In genomic region chr9:89496729-89497398, GRCm38 (mm10) we compare ENCODE assay signal across 12 mouse cellular contexts.
A peak's percentile ranks its signal among the peaks of the same experiment; 100 is the strongest.
DNase-seq lines count a peak whose midpoint lies in the region; ATAC-seq lines count a peak whose summit lies in the region.
"Had no signal": no experiment of that assay in that cellular context is flagged by ENCODE, and none has a peak within 500 bp of the region (broad histone marks: within the 10 kb centered on the region; RNA-seq: fewer than 3 reads in every experiment).

No protein-coding gene starts in this region.

- H3K4me3 ChIP-seq in forebrain, embryonic 15.5 days: no peak overlapping the region
- no peak overlapping the region for H3K4me3 ChIP-seq in limb, embryonic 12.5 days (replicated peaks)
- H3K4me3 ChIP-seq: left cerebral cortex, adult 2 months had no signal

- no peaks in the 10 kb centered on the region for H3K27me3 ChIP-seq in forebrain, embryonic 15.5 days
- H3K27me3 ChIP-seq in limb, embryonic 12.5 days: no peaks in the 10 kb centered on the region

- ATAC-seq in forebrain, embryonic 15.5 days (replicated peaks): peak; percentile 79
- ATAC-seq in limb, embryonic 12.5 days (ENCODE audit: insufficient number of reproducible peaks, insufficient read depth, low FRiP score, low TSS enrichment, low read depth): peak; percentile 77; the same call in 1 of the 2 replicates

- 51% methylated on average over 14 of the region's 14 CpGs for WGBS in forebrain, embryonic 15.5 days
- WGBS in limb, embryonic 12.5 days: 14% methylated on average over 14 of the region's 14 CpGs

- H3K36me3 ChIP-seq in forebrain, embryonic 15.5 days: no peaks in the 10 kb centered on the region
- no peaks in the 10 kb centered on the region for H3K36me3 ChIP-seq in limb, embryonic 12.5 days
- H3K36me3 ChIP-seq: G1E had no signal

- H3K27ac ChIP-seq in forebrain, embryonic 15.5 days (replicated peaks): no peak overlapping the region
- 0 out of 2 replicates have a peak overlapping the region, but pooled peaks have one; percentile 1 for H3K27ac ChIP-seq in limb, embryonic 12.5 days
- H3K27ac ChIP-seq: left cerebral cortex, adult 2 months had no signal

- no peaks in the 10 kb centered on the region for H3K9me3 ChIP-seq in forebrain, embryonic 15.5 days
- no peaks in the 10 kb centered on the region for H3K9me3 ChIP-seq in limb, embryonic 12.5 days

- H3K4me2 ChIP-seq in forebrain, embryonic 15.5 days (replicated peaks): no peak overlapping the region; the same call in 1 of the 2 replicates
- peak overlapping the region; percentile 37 for H3K4me2 ChIP-seq in limb, embryonic 12.5 days

- peak; percentile 14 to 27 for DNase-seq in kidney, postnatal 4 days
- DNase-seq in kidney, postnatal 25 days: no peak
- DNase-seq in layer of hippocampus, adult 9-10 months (ENCODE audit: low spot score): no peak
- no peak for DNase-seq in spleen, adult 18-20 months
- DNase-seq in left cerebral cortex, postnatal 36 days (ENCODE audit: low spot score in 2 of 2): no peak
- no peak for DNase-seq in left cerebral cortex, postnatal 10 days (ENCODE audit: extremely low spot score in 1 of 2, low spot score in 2 of 2)
- DNase-seq: lung, postnatal 10 days; thymus, adult 2 months had no signal

- 0 out of 2 replicates have a peak, but pooled peaks cover 7% of the 10 kb centered on the region for H3K4me1 ChIP-seq in forebrain, embryonic 15.5 days
- H3K4me1 ChIP-seq in limb, embryonic 12.5 days (replicated peaks): no peaks in the 10 kb centered on the region; the same call in 1 of the 2 replicates

- intact Hi-C loops in left cerebral cortex, postnatal 36 days (cut with DNase I): no loop called here
- intact Hi-C loops in left cerebral cortex, postnatal 10 days (cut with DNase I): no loop called here

- H3K9ac ChIP-seq in forebrain, embryonic 15.5 days (replicated peaks): no peak overlapping the region
- no peak overlapping the region for H3K9ac ChIP-seq in limb, embryonic 12.5 days (replicated peaks)

Comparison
In these comparisons a context has a peak if more than half of its experiments do, and no peak if none do; other contexts are left out.
1. DNase-seq: peak in kidney, postnatal 4 days (2 of 2); none in kidney, postnatal 25 days (0 of 2), layer of hippocampus, adult 9-10 months (single experiment), spleen, adult 18-20 months (0 of 2), left cerebral cortex, postnatal 36 days (0 of 2) and left cerebral cortex, postnatal 10 days (0 of 2).